Mouse (Mus musculus) frontal cortex, postnatal 10 days (tissue): ENCODE data around the gene Afg1l.
A peak's percentile ranks its signal among the peaks of the same experiment; 100 is the strongest.

Source experiments
- DNase-seq, 2 experiments: peaks; one replicate each; pipeline ENCODE4 v3.0.0; 2022; ENCODE audit warnings: low spot score in 2 of 2, mixed read lengths in 1 of 2

Gene Afg1l

GRCm38 (mm10) chr10:42297954-42298353 lies 180.4 kb downstream of the Afg1l start:
- no peak for DNase-seq

- DNase-seq: no peak
These were observed 181.3 kb downstream of the Afg1l start for GRCm38 (mm10) chr10:42297109-42297508.

DNA sequence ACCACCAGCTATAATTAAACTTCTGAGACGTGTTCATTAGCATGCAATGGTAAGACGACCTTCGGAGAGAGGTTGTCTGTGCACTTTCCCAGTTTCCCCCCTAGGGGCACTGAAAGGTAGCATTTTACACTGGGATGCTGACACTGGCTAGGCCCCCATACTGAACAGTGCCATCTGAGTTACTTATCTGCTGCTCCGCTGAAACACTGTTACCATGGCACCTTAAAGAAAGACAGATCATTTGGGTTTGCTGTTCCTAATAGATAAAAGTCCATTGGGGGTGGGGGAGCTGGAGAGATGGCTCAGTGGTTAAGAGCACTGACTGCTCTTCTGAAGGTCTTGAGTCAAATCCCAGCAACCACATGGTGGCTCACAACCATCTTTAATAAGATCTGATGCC lies 181.8 kb downstream of the Afg1l start:
- no peak for DNase-seq

GRCm38 (mm10) chr10:42295028-42295427 lies 183.3 kb downstream of the Afg1l start:
- no peak for DNase-seq

GRCm38 (mm10) chr10:42294392-42294791 lies 184.0 kb downstream of the Afg1l start:
- DNase-seq: no peak

DNA sequence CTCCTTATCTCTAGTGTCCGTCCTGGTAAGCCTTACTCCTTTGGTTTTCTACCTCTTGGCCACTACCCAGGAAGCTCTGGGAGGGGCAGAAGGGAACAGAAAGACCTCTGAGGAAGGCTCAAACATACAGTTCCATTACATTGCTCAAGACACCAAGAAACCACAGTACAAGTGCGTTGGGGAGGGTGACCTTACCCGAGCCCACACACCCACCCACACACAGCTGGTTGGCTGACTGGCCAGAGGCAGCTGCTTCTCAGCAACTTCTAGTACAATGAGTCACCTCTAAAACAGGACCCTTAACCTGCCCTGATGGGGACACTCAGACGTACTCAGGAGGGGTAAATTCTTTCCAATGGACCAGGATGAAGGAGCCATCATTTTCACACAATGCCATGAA lies 184.5 kb downstream of the Afg1l start:
- no peak for DNase-seq

GRCm38 (mm10) chr10:42291360-42291759 lies 187.0 kb downstream of the Afg1l start:
- DNase-seq: no peak

- DNase-seq: no peak
These were observed 190.7 kb downstream of the Afg1l start for GRCm38 (mm10) chr10:42287666-42288065.

- no peak for DNase-seq
These were observed 200.0 kb downstream of the Afg1l start for GRCm38 (mm10) chr10:42278307-42278850.

GRCm38 (mm10) chr10:42277476-42278306 lies 200.7 kb downstream of the Afg1l start:
- DNase-seq: peak; percentile 99

- DNase-seq: peak; percentile 79 to 87
These were observed 201.6 kb downstream of the Afg1l start, which contains the start of gene Foxo3 for GRCm38 (mm10) chr10:42276507-42277345. Gene Foxo3, minus strand, starts transcription at chr10:42276755.

DNA sequence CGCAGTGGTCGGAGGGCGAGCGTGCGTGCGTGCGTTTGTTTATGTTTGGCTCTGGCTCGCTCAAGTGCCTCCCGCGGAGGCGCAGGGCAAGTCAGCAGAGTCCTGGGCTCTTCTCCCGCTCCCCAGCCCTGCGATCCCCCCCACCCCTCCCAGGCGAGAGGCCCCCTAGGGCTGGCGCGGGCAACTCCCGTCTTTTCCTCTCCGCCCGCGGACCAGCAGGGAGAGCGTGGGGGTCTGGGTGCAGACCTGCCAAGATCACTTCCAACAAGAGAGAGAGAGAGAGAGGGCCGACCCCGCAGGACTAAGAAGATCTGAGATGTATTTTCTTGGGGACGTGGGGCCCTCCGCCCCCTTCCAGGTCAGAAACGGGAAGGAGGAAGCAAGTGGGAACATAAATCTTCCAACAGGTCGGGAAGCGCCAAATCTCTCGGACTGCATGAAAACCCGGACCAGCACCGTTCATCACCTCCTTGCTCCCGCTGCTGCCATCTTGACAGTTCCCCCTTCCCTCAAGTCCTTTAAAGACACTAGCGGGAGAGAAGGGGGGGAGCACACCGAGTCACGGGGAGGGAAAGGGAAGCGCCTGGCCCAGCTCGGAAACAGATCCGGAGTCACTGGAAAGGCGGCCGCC lies 202.4 kb downstream of the Afg1l start:
- DNase-seq: peak in 1 of 2 experiments; percentile 65

- peak in 1 of 2 experiments; percentile 48 for DNase-seq
These were observed 202.9 kb downstream of the Afg1l start for GRCm38 (mm10) chr10:42275401-42275870.

DNA sequence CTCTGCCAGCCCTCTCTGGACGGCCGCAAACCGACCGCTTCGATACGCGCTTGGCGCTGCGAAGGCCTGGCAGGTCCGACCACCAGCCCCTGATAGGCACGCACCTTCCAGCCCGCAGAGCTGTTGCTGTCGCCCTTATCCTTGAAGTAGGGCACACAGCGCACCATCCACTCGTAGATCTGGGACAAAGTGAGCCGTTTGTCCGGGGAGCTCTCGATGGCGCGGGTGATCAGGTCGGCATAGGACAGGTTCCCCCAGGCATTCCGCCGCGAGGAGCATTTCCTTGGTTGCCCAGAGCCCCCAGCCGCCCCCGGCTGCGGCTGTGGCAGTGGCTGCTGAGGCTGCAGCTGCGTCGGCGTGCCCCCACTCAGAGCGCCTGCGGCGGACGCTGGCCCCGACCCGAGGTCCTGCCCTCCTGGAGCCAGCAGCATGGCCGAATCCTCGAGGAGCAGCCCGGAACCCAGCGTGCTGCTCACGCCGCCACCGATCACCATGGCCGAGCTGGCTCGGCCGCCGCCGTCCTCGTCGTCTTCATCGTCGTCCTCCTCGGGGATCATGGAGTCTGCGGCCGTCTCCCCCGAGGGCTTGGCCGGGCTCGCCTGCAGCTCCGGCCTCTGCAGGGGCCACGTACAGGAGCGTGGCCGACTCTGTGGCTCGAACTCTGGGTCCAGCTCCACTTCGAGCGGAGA lies 203.5 kb downstream of the Afg1l start:
- peak in 1 of 2 experiments; percentile 25 for DNase-seq

DNA sequence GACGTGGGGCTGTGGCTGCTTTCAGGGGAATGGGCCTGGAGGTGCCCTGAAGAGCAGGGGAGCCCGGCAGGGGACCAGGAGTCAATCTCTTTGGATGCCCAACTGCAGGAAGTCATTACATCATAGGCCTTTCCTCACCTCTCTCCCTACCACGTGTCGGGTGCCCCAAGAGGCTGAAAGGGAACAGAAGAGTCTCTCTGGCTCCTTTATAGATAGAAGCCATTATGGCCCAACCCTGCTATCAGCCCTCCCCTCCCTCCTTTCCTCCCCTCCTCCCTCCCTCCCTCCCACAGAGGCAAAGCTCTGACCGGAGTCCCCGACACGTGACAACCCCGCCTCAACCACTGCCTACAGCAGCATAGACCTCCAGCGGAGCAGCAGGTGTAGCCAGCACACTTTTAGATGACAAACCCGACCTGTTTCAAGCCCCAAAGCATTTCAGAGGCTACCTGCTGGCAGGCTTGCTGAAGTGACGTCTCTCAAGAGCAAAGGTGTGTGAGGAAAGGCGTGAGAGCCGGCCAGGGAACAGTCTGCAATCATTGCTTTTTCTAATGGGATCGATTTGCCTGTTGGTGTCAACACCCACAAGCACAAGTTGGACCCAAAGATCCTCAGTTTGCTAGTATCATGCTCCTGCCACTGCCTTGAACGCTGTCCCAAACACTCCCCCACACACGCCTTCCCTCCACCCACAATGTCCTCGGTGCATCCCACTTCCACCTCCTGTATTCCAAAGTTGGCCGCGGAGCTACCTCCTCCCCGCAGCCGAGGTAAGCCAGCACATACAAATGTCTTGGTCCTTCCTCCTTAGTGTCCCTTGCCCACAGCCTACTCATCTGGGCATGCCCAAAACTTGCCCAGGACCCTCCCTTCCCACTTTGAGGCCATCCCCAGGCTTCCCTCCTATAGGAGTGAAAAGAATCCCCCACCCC lies 204.3 kb downstream of the Afg1l start:
- DNase-seq: no peak

DNA sequence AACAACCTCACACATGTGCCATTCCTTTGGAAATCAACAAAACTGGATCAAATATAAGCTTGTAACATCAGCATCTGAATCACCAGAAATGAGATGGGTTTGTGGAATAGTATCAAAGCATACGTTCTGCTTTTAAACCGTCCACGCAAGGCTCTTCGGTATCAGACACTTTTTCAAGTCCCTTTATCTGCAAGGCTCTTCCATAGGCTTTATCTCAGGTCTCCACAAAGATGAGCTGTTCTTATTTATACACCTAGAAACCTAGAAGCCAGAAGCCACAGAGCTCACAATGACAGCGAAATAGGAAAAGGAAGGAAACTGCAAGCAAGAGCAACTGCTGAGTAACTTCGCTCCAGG lies 205.0 kb downstream of the Afg1l start:
- DNase-seq: no peak

GRCm38 (mm10) chr10:42271454-42272230 lies 206.7 kb downstream of the Afg1l start:
- no peak for DNase-seq

DNA sequence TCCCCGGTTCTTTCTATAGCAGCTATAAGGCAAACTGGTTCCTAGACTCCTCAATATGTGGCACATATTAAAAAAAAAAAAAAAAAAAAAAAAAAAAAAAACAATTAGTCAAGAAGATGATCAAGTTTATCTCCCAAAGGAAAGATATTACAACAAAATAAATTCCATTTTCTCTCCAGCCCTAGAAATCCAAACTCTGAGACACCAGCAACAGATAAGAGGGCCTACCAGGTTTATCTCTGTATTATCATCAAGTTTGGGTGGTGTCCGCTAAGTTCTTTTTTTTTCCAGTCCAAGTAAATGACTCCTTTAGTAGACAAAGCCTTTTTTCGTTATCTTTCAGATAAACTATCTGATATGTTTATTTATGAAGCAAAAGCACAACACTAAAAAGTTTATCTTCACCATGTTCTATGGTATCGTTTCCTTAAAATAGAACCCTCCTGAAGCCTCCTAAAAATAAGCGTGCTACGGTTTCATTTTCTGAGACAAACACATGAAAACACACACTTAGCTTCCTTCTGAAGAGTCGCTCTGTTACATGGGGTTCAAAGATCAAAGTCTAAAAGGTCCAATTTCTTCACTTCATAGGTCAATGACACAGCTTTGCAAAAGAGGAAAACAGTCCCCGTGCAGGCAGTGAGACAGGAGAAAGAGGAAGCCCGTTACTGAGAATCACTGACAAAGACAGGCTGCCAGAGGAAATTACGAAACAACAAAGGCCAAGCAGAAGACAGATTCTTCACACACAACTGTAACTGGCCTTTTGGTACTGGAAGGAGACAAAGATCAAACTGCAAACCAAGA lies 207.9 kb downstream of the Afg1l start:
- no peak for DNase-seq
